Mouse (Mus musculus) Muller cell, postnatal 12 days (primary cell): ENCODE measurements around the gene Catsperg1.
A peak's percentile ranks its signal among the peaks of the same experiment; 100 is the strongest.
"Not testable (repeated sequence)": the region's sequence is repeated elsewhere in the genome, so short reads cannot be mapped to it uniquely, and the experiment has no call there.

Source experiments
- DNase-seq: peaks from one replicate; pipeline ENCODE4 v3.0.0-alpha.2; 2015; ENCODE audit errors: inconsistent ontology term

Catsperg1 gene

GRCm38 (mm10) chr7:29213675-29214082, at the start of gene Catsperg1:
Gene Catsperg1, minus strand, starts transcription at chr7:29214035.
- DNase-seq, result no peak

GRCm38 (mm10) chr7:29262151-29262550, 48.3 kb upstream of the Catsperg1 start:
- no peak for DNase-seq

DNA sequence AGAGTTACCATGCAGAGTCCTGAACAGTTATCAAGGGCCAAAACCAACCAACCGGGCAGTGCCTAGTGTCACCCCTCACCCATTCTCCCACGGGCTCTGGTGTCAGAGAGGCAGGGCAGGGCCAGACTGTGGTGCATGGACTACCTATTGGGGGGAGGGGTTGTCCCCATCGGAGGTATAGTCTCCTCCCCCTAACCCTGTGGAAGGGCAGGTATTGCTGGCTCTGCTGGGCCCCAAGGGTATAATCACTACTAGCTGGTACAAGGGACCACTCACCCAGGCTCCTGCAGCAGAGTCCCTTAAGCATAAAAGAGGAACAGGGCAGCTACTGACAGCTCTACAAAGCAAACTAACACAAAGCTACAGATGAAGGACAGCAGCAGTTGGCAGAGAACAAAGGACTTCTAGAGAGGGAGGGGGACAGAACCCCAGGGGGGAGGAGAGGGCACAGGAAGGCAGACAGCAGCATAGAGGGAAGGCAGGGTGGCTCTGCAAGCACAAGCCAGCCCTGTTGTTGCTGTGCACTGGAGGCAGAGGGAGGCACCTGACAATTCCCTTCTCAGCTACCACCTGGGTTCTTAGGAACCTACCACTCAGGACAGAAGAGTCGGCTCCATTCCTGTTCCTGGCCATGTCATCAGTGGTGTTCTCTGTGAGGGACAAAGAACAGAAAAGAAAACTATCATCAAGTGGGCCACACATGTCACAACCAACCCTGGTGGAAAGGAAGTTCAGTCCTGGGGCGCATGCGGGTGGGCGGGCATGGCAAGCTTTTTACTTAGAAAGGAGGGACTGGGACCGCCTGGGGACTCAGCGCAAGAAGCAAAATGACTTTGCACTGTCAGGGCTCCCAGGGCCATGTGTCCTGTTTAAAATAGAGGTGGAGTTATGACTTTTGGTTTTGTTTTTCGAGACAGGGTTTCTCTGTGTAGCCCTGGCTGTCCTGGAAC, 46.2 kb upstream of the Catsperg1 start:
- no peak for DNase-seq

DNA sequence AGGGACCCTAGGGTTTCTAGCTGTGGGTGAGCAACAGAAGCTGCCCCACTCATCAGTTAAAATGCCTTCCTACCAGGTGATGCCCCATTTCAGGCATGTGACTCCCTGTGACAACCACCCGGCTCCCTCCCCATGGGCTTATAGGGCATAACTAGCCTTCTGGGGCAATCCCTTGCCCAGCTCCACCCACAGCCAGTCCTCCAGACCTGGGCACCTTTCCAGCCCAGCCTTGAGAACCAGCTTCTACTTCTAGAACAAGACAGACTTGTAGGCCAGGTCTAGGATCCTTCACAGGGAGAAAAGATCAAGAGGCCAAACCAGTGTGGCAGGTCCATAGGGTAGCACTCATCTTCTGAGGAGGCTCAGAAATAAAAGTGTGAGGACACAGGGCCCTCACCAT, 43.5 kb upstream of the Catsperg1 start:
- DNase-seq, result no peak

GRCm38 (mm10) chr7:29255875-29256274, 42.0 kb upstream of the Catsperg1 start:
- no peak for DNase-seq

DNA sequence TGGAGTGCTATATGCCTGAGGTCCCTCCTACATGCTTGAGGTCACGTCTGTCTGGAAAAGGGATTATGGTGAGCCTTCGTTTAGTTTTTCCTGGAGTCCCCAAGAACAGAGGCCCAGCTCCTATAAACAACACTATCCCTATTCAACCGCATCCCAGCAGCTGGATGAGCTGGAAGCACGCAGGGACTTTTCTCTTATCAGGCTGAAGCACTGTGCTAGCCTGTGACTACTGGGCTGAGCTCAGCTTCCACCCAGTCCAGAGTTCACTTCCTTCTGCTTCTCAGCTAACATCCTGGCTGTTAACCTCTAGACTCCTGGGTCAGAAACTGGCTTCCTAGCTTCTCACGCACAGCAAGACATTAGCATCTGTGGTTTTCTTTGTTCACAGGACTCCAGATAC, 40.0 kb upstream of the Catsperg1 start:
- no peak for DNase-seq

GRCm38 (mm10) chr7:29251166-29251565, 37.3 kb upstream of the Catsperg1 start:
- DNase-seq, result no peak

DNA sequence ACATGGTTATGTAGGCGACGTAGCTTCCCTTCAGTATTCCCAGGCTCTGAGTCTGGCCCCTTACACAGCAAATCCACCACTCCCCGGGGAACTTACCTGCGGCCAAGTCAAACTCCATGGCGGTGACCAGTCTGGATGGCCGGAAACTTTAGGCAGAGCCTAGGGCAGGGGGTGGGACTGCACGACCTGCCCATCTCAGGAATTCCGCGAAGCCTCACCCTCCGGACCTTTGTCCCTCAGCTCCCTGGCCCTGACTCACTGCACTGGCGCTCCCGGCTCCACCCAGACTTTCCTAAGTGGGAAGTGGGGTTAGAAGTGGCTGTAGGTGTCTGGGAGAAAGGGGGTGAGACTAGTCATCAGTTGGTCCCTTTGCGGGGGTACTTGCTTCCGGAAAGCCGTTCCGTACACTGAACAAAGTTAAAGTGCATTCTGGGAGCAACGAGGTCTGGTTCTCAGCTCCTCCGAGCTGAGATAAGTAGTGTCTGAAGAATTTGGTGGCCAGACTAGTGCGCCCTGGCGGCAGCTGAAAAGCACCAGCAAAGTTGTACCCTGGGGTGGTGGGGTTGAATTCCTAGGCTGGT, 34.5 kb upstream of the Catsperg1 start, which contains the start of gene 2200002D01Rik:
TSS of gene 2200002D01Rik (minus strand) at position 206 of the 581 bp plus-strand sequence.
- DNase-seq, result peak; percentile 79

DNA sequence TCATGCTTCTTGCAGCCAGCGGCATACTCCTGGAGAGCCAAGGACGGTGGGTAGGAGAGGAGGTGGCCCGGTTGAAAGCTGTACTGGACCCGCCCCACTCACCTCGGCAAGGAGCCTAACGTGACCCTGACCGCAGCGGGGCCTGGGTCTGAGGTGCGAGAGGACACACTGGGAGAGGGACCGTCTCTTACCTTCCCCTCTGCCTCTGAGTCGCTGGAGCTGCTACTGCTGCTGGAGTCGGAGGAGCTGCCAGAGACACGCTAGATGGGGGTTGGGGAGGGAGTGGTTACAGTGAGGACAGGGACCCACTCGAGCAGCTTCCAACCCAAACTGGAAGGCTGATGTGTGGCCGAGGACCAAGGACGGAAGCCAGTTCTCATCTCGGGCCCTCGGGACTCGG, 33.9 kb upstream of the Catsperg1 start:
- DNase-seq, result peak; percentile 20

DNA sequence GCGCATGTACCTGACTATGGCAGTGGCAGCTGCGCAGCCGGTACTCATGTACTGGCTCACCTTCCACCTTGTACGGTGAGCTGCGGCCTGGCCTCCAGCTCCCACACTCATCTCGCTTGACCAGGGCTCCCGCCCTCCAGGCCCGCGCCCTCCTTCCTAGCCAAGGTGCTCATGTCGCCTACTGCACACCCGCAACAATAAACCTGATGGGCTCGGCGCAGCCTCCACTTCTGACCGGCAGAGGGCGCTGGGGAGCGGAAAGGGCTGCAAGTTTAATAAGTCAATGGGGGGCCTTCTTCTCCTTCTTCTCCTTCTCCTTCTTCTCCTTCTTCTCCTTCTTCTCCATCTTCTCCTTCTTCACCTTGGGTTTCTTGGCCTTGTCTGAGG, 33.5 kb upstream of the Catsperg1 start:
- peak; percentile 69 for DNase-seq

- DNase-seq, result no peak
Measured at GRCm38 (mm10) chr7:29246619-29247313, 32.9 kb upstream of the Catsperg1 start.

GRCm38 (mm10) chr7:29246015-29246414, 32.2 kb upstream of the Catsperg1 start:
- DNase-seq, result no peak

DNA sequence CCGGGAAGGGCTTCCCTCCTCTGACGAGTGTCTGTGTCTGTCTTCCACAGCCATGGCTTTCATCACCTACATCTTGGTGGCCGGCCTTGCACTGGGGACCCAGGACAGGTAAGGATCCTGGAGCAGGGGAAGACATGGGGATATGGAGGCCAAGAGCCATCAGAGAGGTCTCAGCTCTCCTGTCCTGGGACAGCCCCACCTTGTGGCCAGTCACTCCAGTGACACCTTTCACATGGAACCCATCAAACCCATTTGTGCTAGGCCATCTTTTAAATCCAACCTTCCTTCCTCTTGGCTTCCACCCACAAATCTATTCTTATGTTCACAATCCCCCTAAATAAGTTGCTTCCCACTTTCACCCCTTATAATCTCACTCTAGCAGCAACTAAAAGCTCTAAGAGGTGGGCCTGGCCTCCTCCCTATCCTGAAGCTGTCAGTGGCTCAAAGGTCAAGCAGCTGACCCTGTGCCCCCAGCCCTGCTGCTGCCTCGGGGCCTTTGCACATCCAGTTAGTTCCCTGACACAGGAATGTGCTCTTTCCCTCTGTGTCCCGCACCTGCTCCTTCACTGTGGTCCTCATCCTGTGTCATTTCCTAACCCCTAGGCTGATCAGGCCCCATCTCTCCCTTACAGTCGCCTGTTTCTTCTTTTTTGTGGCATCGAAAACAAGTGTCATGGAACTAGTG, 31.0 kb upstream of the Catsperg1 start:
- no peak for DNase-seq

DNA sequence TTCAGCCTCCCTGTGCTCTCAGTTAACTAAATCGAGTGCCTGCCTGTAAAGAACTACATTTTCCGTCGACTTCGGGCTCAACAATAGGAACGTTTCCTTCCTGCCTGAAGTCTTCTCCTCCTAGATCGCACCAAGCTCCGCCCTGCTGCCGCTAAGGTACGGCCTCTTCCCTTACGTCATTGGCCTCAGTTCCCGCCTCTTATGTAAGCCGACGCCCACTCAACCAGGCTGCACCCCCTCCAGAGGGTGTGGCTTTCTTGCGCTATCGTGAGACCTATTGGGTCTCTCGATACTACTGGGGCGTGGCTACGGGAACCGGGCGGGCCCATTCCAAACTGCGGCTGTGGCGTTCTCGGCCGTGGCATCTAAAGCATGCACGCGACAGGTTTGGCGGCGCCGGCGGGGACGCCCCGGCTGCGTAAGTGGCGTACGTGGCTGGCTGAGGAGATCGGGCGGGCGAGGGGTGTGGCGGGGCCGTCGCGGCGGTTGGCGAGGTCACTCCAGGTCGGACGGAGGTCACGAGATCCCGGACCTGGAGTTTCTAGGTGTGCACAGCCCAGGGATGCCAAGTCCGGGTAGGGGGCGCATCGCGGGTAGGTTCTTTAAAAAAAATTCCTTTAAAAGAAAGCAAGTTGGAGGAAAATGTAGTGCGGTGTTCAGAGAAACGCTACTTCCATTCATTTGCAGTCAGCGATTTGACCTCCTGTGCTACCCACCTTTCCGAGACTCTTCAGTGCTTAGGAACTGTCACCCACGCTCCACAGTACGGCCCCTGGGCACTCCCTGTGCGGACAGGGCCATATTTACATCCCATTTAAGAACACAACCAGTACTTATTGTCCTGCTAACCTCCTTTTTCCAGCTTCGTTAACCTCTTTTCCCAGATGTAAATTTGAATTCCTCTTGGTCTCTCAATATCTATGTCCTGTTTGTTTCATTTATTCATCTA, 24.5 kb upstream of the Catsperg1 start, which contains the start of gene Yif1b:
TSS of gene Yif1b (plus strand) at position 311 of the 949 bp plus-strand sequence.
- peak; percentile 100 for DNase-seq

GRCm38 (mm10) chr7:29237596-29237995, 23.8 kb upstream of the Catsperg1 start:
- not testable (repeated sequence) for DNase-seq

DNA sequence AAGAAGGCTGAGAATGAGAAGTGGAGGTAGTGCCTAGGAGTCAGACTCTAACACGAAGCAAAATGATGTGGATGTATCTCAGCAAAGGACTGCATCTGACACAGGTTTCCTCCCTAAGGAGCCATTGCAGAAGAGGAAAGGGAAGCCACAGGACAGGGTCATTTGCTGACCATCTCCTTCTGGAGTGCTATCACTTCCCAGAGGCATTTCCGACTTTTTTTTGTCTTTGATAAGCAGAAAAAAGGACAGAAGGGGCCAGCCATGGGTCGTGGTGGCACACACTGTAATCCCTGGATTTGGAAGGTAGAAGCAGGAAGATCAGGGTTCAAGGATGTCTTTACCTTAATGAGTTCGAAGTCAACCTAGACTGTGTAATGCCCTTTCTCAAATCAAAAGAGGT, 22.8 kb upstream of the Catsperg1 start:
- DNase-seq, result no peak

DNA sequence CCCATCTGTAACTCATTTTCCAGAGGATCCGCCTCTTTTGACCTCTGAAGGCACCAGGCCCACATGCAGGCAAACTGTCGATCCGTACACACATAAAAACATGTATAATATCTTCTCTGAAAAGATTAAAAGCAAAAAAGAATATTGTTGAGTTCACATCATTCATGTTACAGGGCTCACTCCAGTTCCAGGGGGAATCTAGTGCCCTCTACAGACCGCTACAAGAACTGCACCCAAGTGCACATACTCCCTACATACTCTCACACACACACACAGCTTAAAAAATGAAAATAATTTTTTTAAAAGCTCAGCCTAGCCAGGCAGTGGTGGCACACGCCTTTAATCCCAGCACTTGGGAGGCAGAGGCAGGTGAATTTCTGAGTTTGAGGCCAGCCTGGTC, 20.8 kb upstream of the Catsperg1 start:
- DNase-seq, result no peak

DNA sequence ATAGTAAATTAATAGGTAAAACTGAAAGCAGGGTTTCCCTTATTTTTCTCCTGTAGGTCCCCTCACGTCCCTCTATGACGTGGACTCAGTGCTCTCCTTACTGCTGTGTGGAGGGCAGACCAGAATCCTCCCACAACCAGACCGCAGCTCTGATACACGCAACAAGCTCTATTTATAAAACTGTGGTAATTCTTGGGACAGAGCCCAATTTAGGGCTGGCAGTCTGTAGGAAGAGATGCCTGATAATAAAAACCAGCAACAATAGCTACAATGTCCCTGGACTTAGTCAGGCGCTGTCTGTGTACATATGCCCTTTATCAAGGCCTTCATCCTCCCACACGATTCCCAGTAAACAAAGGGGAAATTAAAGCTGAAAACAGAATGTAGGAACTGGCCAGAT, 19.9 kb upstream of the Catsperg1 start:
- DNase-seq, result peak; percentile 75

DNA sequence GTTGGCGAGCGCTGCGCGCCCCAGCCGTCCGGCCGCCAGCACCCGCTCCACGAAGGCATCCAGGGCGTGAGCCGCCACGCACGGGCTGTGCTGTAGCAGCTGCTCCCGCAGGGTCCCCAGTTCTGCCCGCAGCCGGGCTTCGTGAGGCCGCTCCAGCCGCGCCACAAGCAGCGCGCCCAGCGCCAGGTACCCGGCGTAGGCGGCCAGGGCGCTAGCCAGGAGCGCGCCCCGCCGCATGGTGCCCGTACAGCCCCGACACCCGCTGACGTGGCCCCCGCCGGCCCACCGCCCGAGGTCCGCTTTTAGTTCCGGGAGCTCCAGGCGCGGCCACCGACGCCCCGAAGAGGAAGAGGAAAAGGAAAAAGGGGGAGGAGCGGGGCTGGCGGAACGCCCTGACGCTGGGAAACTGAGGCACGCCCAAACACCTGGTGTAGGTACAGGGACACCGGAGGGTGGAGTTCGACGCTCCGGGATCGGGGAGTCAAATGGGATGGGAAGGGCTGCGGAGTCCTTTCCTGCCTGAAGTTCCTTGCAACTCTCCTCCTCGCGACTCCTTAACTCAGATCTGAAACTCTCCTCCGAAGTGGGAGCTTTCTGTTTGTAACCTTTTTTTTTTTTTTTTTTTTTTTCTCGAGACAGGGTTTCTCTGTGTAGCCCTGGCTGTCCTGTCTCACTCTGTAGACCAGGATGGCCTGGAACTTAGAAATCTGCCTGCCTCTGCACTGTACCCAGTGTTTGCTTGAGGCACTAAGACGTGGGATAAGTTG, 18.6 kb upstream of the Catsperg1 start, which contains the start of gene Kcnk6:
TSS of gene Kcnk6 (minus strand) at position 269 of the 767 bp plus-strand sequence.
- DNase-seq, result peak; percentile 36

DNA sequence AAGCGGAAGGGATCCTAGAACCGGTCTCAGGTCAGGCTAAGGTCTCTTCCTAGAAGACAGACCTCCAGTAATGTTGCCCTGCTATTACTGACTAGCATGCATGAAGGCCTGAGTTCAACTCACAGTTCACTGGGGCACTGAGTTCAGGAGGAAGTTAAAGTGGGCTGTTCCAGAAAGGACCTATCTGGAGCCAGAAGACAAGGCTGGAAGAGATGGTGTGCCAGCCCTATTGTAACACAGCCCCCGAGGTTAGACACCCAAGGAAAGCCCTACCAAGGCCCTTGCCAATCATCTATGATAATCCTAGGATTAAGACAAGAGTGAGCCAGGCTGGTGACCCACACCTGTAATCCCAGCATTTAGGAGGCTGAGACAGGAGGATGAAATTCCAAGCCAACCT, 17.7 kb upstream of the Catsperg1 start:
- DNase-seq, result no peak
